Mouse (Mus musculus) heart, adult 11 months (tissue): ENCODE data around the gene Umodl1.

Experiments
- DNase-seq: peaks from one replicate; pipeline ENCODE4 v3.0.0; 2022

The Umodl1 gene

DNA sequence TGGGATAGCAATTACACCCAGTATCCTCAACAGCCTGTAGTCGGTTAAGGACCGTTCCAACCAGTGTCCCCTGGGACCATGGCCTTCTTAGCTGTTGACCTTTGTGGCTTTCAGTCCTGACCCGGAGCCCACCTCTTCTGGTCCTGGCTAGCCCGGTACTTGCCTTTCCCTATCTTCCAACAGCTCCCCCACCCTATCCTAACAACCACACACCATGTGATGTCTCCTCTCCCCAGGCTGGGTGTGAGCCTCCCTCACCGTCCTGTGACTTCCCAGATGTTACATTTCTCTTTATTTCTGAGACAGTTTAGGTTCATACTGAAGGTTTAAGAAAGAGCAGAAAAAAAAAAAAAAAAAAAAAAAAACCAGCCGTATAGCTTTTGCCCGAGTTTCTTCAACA lies 86.0 kb downstream of the Umodl1 start:
- peak; percentile 92 for DNase-seq

DNA sequence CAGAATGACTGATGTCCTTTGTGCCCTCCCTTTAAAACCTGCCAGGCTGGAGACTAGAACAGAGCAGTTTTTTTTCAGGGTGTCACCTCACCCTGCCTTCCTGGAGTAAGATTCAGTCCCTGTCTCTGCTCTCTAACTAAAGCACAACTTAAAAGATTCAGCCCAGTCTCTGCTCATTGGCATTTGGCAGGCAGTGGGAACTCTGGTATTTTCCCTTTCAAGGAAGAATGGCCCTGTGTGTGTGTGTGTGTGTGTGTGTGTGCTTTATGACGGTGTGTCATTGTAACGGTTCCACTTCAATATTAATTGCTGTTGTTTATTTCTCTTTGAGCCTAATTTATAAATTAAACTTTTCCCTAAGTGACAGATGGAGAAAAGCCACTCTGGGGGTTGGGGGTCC lies 88.3 kb downstream of the Umodl1 start:
- peak; percentile 22 for DNase-seq

DNA sequence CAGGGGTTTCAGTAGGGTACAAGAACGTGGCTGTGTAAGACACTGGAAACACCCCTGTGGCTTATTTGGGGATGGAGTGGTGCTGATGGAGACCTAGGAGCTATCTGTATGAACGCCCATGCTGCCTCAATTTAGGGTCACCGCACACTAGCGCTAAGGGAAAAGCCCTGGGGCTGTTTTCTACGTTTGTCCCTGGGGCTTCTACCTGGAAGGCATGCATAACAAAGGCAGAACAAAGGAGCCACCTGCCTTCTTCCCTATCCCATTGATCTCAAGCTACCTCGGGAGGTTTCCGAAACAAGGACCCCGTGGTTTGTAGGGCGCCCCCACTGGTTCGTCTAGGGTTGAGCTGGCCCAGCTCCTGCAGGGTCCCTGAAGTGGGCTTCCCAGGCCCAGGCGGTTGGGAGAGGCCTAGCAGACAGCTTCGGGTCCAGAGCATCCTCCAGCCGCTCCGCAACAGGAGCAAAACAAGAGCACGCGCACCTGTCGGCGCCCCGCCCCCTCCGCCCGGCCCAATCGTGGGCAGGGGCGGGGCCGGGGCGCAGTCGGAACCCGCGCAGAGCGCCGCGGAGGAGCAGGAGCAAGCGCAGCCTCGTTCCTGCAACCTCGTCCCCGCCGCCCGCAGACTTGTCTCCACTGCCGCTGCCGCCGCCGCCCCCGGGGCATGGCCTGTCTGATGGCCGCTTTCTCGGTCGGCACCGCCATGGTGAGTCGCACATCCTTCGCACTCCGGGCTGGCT lies 102.9 kb downstream of the Umodl1 start, which contains the start of gene Abcg1:
Gene Abcg1, plus strand, starts transcription at position 525 of the 740 bp plus-strand sequence.
- DNase-seq = peak; percentile 96

DNA sequence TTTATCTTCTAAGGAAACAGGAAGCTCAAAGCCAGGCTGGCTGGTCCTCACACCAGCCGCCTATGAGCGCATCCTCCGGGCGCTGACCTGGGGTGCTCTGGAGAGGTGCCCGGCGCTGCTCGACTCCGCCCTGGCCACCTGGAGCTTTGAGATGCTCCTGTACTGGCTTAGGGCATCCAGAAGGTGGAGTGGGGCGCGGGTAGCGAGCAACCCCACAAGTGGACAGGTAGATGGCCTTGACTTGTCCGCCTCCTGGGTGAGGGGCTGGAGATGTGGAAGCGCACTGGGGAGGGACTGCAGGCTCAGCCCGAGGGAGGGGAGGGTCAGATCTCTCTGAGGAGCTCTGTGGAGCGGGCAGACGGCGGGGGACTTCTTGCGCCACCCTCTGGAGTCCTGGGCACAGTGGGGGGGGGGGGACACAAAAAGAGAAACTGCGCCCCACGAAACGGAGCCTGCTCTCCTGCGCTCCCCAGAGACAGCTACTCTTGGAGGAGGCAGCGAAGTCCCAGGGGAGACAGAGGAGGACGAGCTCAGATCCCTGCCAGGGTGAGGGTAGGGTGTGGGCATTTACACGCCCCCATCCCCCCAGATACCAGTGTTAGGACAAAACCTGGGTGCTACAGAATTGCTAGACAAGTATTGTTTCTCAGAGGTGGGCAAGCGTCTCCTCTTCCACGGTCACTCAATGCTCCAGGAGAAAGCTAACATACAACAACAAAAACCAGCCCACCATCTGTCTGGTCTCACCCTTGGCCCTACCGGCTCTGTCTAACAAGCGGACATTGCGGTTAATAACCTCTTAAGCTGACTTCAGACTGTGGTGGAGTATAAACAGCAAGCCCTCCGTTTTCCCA lies 103.7 kb downstream of the Umodl1 start:
- DNase-seq = peak; percentile 96

DNA sequence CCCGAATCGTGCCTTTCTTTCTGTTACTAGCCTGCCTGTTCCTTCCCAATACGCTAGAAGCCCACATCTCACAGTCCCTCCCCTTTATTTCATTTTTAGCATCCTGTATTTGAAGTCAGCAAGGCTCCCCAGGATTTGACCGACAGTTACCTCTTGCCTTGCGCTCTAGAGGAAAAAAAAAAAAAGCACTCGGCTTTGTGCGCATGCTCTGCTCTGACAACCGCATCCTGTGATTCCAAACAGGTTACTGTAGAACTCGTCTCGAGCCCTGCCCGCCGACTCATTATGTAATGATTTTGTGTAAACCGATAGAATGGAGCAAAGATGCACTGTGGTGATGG lies 104.3 kb downstream of the Umodl1 start:
- peak; percentile 98 for DNase-seq

DNA sequence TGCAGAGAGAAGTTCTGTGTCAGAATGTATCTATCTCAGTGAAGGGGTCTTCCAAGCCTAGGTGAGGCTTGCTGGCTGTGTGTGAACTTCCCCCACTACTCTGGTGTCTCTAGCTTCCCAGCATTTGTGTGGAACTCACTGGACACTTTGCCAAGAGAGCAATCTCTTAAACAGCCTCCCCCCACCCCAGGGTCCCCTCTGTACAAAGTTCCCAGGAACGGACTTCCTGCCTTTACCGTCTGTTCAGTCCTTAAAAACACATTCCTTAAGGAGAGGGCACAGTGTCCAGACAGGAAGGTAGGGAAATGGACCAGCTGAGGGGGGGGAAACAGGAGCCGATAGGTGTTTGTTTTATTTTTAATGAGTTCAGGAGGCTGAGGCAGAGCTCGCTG lies 105.8 kb downstream of the Umodl1 start:
- no peak for DNase-seq
